In genomic region chr17:49951856-49952607, GRCm38 (mm10) we compare ENCODE assay signal across 8 mouse cellular contexts.
DNase-seq lines count a peak whose midpoint lies in the region; ATAC-seq lines count a peak whose summit lies in the region.

No protein-coding gene starts in this region.

- no peak for DNase-seq in frontal cortex, postnatal 36 days (ENCODE audit: low spot score in 2 of 2)
- peak; percentile 16 for DNase-seq in embryo, embryonic 11 days
- DNase-seq in heart, adult 9 months (ENCODE audit: low spot score in 2 of 2): peak; percentile 63 to 74
- DNase-seq in kidney, adult 18-20 months: peak; percentile 6
- peak; percentile 54 for DNase-seq in lung, postnatal 10 days
- DNase-seq in right cerebral cortex, postnatal 14 days: peak; percentile 13
- no peak for DNase-seq in T-cell, adult 2 months (ENCODE audit: low spot score)

- 0 out of 2 replicates have a peak, but pooled peaks have one; percentile 20 for ATAC-seq in frontal cortex, adult (ENCODE audit: low TSS enrichment)

Comparison
In these comparisons a context has a peak if more than half of its experiments do, and no peak if none do; other contexts are left out.
1. DNase-seq: peak in embryo, embryonic 11 days (single experiment), heart, adult 9 months (2 of 2), kidney, adult 18-20 months (single experiment), lung, postnatal 10 days (single experiment) and right cerebral cortex, postnatal 14 days (single experiment); none in frontal cortex, postnatal 36 days (0 of 2) and T-cell, adult 2 months (single experiment).